Mouse (Mus musculus) neural tube, embryonic 15.5 days (tissue): ENCODE results near the gene Ube2l6. TPM values are rescaled to one million over a fixed set of nuclear protein-coding genes. Genes with fewer than 3 reads are reported as not detected.
"Not testable (repeated sequence)": the region's sequence is repeated elsewhere in the genome, so short reads cannot be mapped to it uniquely, and the experiment has no call there.

Experiments used
- ATAC-seq: fragments of 200-750 bp; cut with Nextera tagmentation; 2 replicates; pipeline ENCODE4 v1.8.0; 2017; ENCODE audit warnings: mild to moderate bottlenecking, moderate TSS enrichment, moderate library complexity; ENCODE audit not compliant: low FRiP score
- H3K27ac ChIP-seq: fragments of 300-500 bp; sonication (generic); replicated peaks from 2 replicates; pipeline ENCODE4 v1.5.1; 2015; ENCODE audit warnings: mild to moderate bottlenecking, inconsistent platforms
- H3K27me3 ChIP-seq: fragments of 300-500 bp; sonication (generic); replicated peaks from 2 replicates; pipeline ENCODE4 v1.6.1; 2015; ENCODE audit warnings: inconsistent platforms
- H3K36me3 ChIP-seq: fragments of 300-500 bp; sonication (generic); 2 replicates; pipeline ENCODE4 v1.6.1; 2015; ENCODE audit warnings: inconsistent platforms
- H3K4me1 ChIP-seq: fragments of 300-500 bp; sonication (generic); 2 replicates; pipeline ENCODE4 v1.6.1; 2015; ENCODE audit warnings: inconsistent platforms
- H3K4me2 ChIP-seq: fragments of 300-500 bp; sonication (generic); 2 replicates; pipeline ENCODE4 v1.6.1; 2015; ENCODE audit warnings: inconsistent platforms, mild to moderate bottlenecking, moderate library complexity
- H3K4me3 ChIP-seq: fragments of 300-500 bp; sonication (generic); replicated peaks from 2 replicates; pipeline ENCODE4 v1.5.1; 2015; ENCODE audit warnings: mild to moderate bottlenecking, inconsistent platforms
- H3K9ac ChIP-seq: fragments of 300-500 bp; sonication (generic); replicated peaks from 2 replicates; pipeline ENCODE4 v1.6.1; 2015; ENCODE audit warnings: mild to moderate bottlenecking, inconsistent platforms
- H3K9me3 ChIP-seq: fragments of 300-500 bp; sonication (generic); replicated peaks from 2 replicates; pipeline ENCODE4 v1.6.1; 2016; ENCODE audit warnings: inconsistent platforms
- WGBS: fragments of 180-500 bp; shearing (Covaris S2); methylation state at CpG from one replicate; pipeline ENCODE4 v1.1.7; 2015; ENCODE audit warnings: mixed read lengths; 5-methylcytosine and 5-hydroxymethylcytosine counted together
- polyA plus RNA-seq: library from polyadenylated mRNA; unstranded; fragments of >200 nt; fragmentation: Nextera tagmentation; extraction: Ambion mirVana; gene quantifications from 2 replicates; pipeline ENCODE4 v1.2.1, GENCODE M21; 2015

Gene Ube2l6
- polyA plus RNA-seq, 1 experiment from 2014 or later: 20.1 TPM

GRCm38 (mm10) chr2:84793871-84794270 is 4.8 kb upstream of the Ube2l6 start:
- H3K4me3 ChIP-seq: no peak overlapping the region
- no peak overlapping the region for H3K9ac ChIP-seq
- H3K36me3 ChIP-seq: no peaks in the 10 kb centered on the region
- no peak for ATAC-seq
- no peaks in the 10 kb centered on the region for H3K27me3 ChIP-seq
- WGBS: 88% methylated on average over 3 of the region's 3 CpGs
- H3K4me1 ChIP-seq: peaks cover 10% of the 10 kb centered on the region
- H3K27ac ChIP-seq: no peak overlapping the region
- H3K4me2 ChIP-seq: no peak overlapping the region
- H3K9me3 ChIP-seq: no peaks in the 10 kb centered on the region

- Histone ChIP-seq H3K4me1 (peaks cover 15% of the 10 kb centered on the region), H3K4me2 (peak overlapping the region; percentile 97), H3K9ac (peak overlapping the region; percentile 64), H3K27ac (peak overlapping the region; percentile 66), H3K36me3 (no peaks in the 10 kb centered on the region), H3K4me3 (peak overlapping the region; percentile 57), H3K9me3 (no peaks in the 10 kb centered on the region), H3K27me3 (no peaks in the 10 kb centered on the region)
- peak; percentile 72 for ATAC-seq
- WGBS: 10% methylated on average over 13 of the region's 13 CpGs
These were observed 665 bp upstream of the Ube2l6 start for GRCm38 (mm10) chr2:84797833-84798492.

GRCm38 (mm10) chr2:84799041-84799561 is 473 bp downstream of the Ube2l6 start:
- H3K27ac ChIP-seq: peak overlapping the region; percentile 66; the same call in 1 of the 2 replicates

GRCm38 (mm10) chr2:84800304-84800703 is 1.7 kb downstream of the Ube2l6 start:
- no peak overlapping the region for H3K27ac ChIP-seq
- no peak overlapping the region for H3K4me3 ChIP-seq
- no peaks in the 10 kb centered on the region for H3K9me3 ChIP-seq
- H3K27me3 ChIP-seq: no peaks in the 10 kb centered on the region
- ATAC-seq: no peak
- 83% methylated on average over 4 of the region's 4 CpGs for WGBS
- H3K36me3 ChIP-seq: no peaks in the 10 kb centered on the region
- no peak overlapping the region for H3K4me2 ChIP-seq
- H3K4me1 ChIP-seq: peaks cover 15% of the 10 kb centered on the region
- no peak overlapping the region for H3K9ac ChIP-seq

More at GRCm38 (mm10) chr2:84799041-84799561, 473 bp downstream of the Ube2l6 start:
- peak overlapping the region; percentile 97 for H3K4me2 ChIP-seq
- peak overlapping the region; percentile 64 for H3K9ac ChIP-seq
- under 1% methylated on average over 16 of the region's 16 CpGs for WGBS
- H3K4me1 ChIP-seq: peaks cover 15% of the 10 kb centered on the region
- peak; percentile 74 for ATAC-seq
- no peaks in the 10 kb centered on the region for H3K36me3 ChIP-seq
- peak overlapping the region; percentile 57 for H3K4me3 ChIP-seq
- H3K27me3 ChIP-seq: no peaks in the 10 kb centered on the region
- no peaks in the 10 kb centered on the region for H3K9me3 ChIP-seq

- H3K9me3 ChIP-seq, H3K27me3 ChIP-seq, H3K36me3 ChIP-seq, H3K4me3 ChIP-seq, H3K27ac ChIP-seq, H3K9ac ChIP-seq, H3K4me2 ChIP-seq, ATAC-seq: not testable (repeated sequence)
- H3K4me1 ChIP-seq: peaks cover 15% of the 10 kb centered on the region
- 77% methylated on average over 5 of the region's 5 CpGs for WGBS
These were observed 2.6 kb downstream of the Ube2l6 start for GRCm38 (mm10) chr2:84801223-84801622.

- H3K4me1 ChIP-seq: peaks cover 5% of the 10 kb centered on the region
These were observed 5.3 kb downstream of the Ube2l6 start for GRCm38 (mm10) chr2:84803963-84804362.

GRCm38 (mm10) chr2:84806546-84806945 is 7.9 kb downstream of the Ube2l6 start:
- H3K36me3 ChIP-seq: no peaks in the 10 kb centered on the region
- no peak overlapping the region for H3K4me2 ChIP-seq
- no peak for ATAC-seq
- no peak overlapping the region for H3K4me3 ChIP-seq
- no peaks in the 10 kb centered on the region for H3K27me3 ChIP-seq
- peaks cover 5% of the 10 kb centered on the region; the same call in 1 of the 2 replicates for H3K4me1 ChIP-seq
- WGBS: 76% methylated on average over 5 of the region's 5 CpGs
- H3K9ac ChIP-seq: no peak overlapping the region
- no peaks in the 10 kb centered on the region for H3K9me3 ChIP-seq
- no peak overlapping the region for H3K27ac ChIP-seq

More at GRCm38 (mm10) chr2:84803963-84804362, 5.3 kb downstream of the Ube2l6 start:
- ATAC-seq: no peak
- H3K9ac ChIP-seq: no peak overlapping the region
- H3K27ac ChIP-seq: no peak overlapping the region
- no peak overlapping the region for H3K4me2 ChIP-seq
- WGBS: 93% methylated on average over 7 of the region's 7 CpGs
- no peaks in the 10 kb centered on the region for H3K27me3 ChIP-seq
- H3K9me3 ChIP-seq: no peaks in the 10 kb centered on the region
- no peak overlapping the region for H3K4me3 ChIP-seq
- no peaks in the 10 kb centered on the region for H3K36me3 ChIP-seq

GRCm38 (mm10) chr2:84809330-84809729 is 10.7 kb downstream of the Ube2l6 start:
- Histone ChIP-seq H3K4me2 (no peak overlapping the region), H3K27ac (no peak overlapping the region), H3K27me3 (no peaks in the 10 kb centered on the region), H3K4me3 (no peak overlapping the region), H3K4me1 (peaks cover 5% of the 10 kb centered on the region; the same call in 1 of the 2 replicates), H3K9me3 (no peaks in the 10 kb centered on the region), H3K9ac (no peak overlapping the region), H3K36me3 (no peaks in the 10 kb centered on the region)
- no peak for ATAC-seq

- H3K9me3 ChIP-seq: no peaks in the 10 kb centered on the region
- H3K4me2 ChIP-seq: peak overlapping the region; percentile 52; the same call in 1 of the 2 replicates
- H3K4me3 ChIP-seq: no peak overlapping the region
- H3K36me3 ChIP-seq: no peaks in the 10 kb centered on the region
- WGBS: 87% methylated on average over 6 of the region's 6 CpGs
- peaks cover 5% of the 10 kb centered on the region; the same call in 1 of the 2 replicates for H3K4me1 ChIP-seq
- no peak overlapping the region for H3K9ac ChIP-seq
- H3K27me3 ChIP-seq: no peaks in the 10 kb centered on the region
- no peak overlapping the region for H3K27ac ChIP-seq
- ATAC-seq: no peak
These were observed 11.9 kb downstream of the Ube2l6 start for GRCm38 (mm10) chr2:84810526-84810885.

GRCm38 (mm10) chr2:84810886-84811577 is 12.4 kb downstream of the Ube2l6 start:
- peak overlapping the region; percentile 20; the same call in 1 of the 2 replicates for H3K4me3 ChIP-seq
- no peaks in the 10 kb centered on the region for H3K36me3 ChIP-seq
- 43% methylated on average over 26 of the region's 26 CpGs for WGBS
- no peaks in the 10 kb centered on the region for H3K9me3 ChIP-seq
- H3K4me2 ChIP-seq: peak overlapping the region; percentile 52
- H3K27me3 ChIP-seq: no peaks in the 10 kb centered on the region
- no peak overlapping the region for H3K27ac ChIP-seq
- H3K4me1 ChIP-seq: peaks cover 5% of the 10 kb centered on the region; the same call in 1 of the 2 replicates
- peak; percentile 69 for ATAC-seq
- no peak overlapping the region for H3K9ac ChIP-seq

- Histone ChIP-seq H3K4me3 (no peak overlapping the region), H3K4me1 (peaks cover 5% of the 10 kb centered on the region; the same call in 1 of the 2 replicates), H3K27ac (no peak overlapping the region), H3K9me3 (no peaks in the 10 kb centered on the region), H3K27me3 (no peaks in the 10 kb centered on the region), H3K36me3 (no peaks in the 10 kb centered on the region), H3K4me2 (no peak overlapping the region), H3K9ac (no peak overlapping the region)
- no peak for ATAC-seq
- 91% methylated on average over 7 of the region's 7 CpGs for WGBS
These were observed 13.3 kb downstream of the Ube2l6 start for GRCm38 (mm10) chr2:84811880-84812279.

- H3K4me1 ChIP-seq: peaks cover 5% of the 10 kb centered on the region; the same call in 1 of the 2 replicates
- H3K9me3 ChIP-seq: no peaks in the 10 kb centered on the region
- no peaks in the 10 kb centered on the region for H3K36me3 ChIP-seq
- 83% methylated on average over 6 of the region's 6 CpGs for WGBS
- no peak overlapping the region for H3K4me2 ChIP-seq
- no peak overlapping the region for H3K9ac ChIP-seq
- H3K27me3 ChIP-seq: no peaks in the 10 kb centered on the region
- H3K4me3 ChIP-seq: no peak overlapping the region
- no peak for ATAC-seq
- no peak overlapping the region for H3K27ac ChIP-seq
These were observed 14.0 kb downstream of the Ube2l6 start for GRCm38 (mm10) chr2:84812676-84813075.
